Mouse (Mus musculus) CH12F3 (cell line): ENCODE results near the gene Fam49a.

Experiments
- in situ Hi-C: fragments of 300-500 bp; cut with MboI; formaldehyde crosslinking; loops from 2 replicates; pipeline ENCODE4 v1.14.3; 2020; ENCODE audit warnings: low sequenced_read_pairs

The Fam49a gene

GRCm38 (mm10) chr12:12313437-12313836 is 51.5 kb downstream of the Fam49a start:
- in situ Hi-C loops = no loop called here

GRCm38 (mm10) chr12:12313919-12314318 is 52.0 kb downstream of the Fam49a start:
- in situ Hi-C loops = no loop called here

DNA sequence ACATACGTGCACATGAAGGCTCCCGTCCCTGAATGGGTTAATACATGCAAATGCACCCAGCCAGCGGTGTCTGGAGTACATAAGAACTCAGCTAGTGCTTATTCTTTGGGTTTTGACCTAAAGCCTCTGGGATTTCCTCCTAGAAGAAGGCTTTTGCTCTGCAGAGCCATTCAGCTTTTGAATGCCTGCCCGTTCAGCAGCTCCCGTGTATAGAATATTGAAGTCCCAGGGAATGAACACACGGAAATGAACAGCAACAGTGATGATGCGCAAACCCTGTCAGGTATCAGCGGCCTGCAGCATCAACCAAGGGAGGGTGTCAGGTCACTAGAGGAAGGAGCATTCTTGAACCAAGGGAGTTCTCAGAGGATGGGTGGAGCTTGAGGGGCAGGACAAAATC is 52.4 kb downstream of the Fam49a start:
- in situ Hi-C loops = no loop called here

DNA sequence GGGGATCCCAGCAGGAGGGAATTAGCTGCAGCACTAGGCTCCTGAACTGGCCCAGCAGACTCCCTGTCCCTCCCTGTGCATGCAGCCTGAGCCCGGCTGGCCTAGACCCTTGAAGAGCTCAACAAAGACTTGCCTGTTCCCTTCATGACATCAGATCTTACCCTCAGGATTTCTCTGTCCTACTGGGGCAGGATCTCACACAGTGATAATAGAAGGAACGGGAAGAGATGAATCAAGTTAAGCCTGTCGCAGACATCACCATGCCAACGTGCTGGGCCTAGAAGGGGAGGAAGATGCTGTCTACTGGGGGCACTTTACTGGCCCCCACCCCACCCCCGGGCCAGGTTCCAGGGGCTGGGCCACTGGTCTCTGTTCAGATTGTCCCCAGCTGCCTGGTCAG is 53.1 kb downstream of the Fam49a start:
- in situ Hi-C loops = loop anchor here (5.0 kb wide), 1 partner anchor 143 kb away; no protein-coding TSS in a partner anchor

DNA sequence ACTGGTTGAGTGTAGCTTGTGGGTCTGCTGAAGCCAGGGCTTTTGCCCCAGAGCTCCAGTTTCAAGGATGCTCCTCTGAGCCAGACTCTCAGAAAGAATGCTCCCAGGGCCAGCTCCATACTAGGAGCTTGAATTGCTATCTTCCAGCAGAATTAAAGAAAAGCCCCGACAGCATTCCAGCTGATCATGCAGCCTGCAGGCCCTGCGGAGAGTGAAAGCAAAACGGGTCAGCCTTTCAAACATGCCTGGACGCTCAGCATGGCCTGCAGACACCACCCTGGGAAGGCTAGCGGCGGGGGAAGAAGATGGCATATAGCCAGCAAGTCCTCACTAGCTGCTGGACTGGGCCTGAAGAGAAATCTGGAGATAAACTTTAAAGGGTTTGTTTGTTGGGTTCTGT is 55.0 kb downstream of the Fam49a start:
- in situ Hi-C loops = loop anchor here (5.0 kb wide), 1 partner anchor 145 kb away; no protein-coding TSS in a partner anchor

- in situ Hi-C loops = loop anchor here (5.0 kb wide), 1 partner anchor 145 kb away; no protein-coding TSS in a partner anchor
Observed at GRCm38 (mm10) chr12:12317606-12318005, 55.7 kb downstream of the Fam49a start.

- in situ Hi-C loops = loop anchor here (5.0 kb wide), 1 partner anchor 146 kb away; no protein-coding TSS in a partner anchor
Observed at GRCm38 (mm10) chr12:12318140-12318734, 56.3 kb downstream of the Fam49a start.

GRCm38 (mm10) chr12:12320693-12321092 is 58.8 kb downstream of the Fam49a start:
- in situ Hi-C loops = loop anchor here (5.0 kb wide), 1 partner anchor 72 kb away; no protein-coding TSS in a partner anchor

DNA sequence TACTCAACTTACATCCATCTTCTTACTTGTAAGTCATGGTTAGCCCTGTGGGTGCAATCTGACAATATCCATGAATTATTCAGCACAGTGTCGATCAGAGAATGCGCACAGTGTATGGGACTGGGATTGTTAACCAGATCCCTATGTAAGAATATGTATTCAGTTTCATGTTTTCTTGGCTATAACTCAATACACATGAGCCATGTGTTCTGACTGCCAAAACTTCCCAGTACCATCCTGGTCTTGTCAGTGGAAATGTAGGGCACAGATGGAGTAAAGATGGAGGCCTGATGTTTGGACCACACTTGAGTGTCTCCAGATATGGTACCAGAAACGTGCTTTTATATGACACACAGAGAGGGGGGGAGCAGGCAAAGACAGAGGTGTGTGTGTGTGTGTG is 59.2 kb downstream of the Fam49a start:
- in situ Hi-C loops = loop anchor here (5.0 kb wide), 1 partner anchor 71 kb away; no protein-coding TSS in a partner anchor

DNA sequence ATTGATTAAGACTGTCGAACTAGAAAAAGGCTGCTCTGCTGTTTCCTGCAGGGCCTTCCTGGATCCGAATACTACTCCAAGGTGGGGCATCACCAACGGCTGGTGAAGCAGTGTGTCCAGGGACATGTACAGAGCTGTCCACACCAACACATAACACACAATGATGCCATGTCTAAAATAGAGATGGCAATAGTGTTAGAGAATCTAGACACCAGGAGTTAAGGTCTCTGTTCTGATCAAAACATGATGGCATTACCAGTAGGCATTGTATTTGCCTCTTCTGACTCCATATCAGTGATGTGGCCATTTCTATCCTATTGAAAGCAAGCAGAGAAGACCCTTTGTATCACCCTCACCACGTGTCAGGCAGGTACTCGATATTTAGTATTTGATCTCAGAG is 61.1 kb downstream of the Fam49a start:
- in situ Hi-C loops = loop anchor here (5.0 kb wide), 1 partner anchor 69 kb away; no protein-coding TSS in a partner anchor

GRCm38 (mm10) chr12:12323616-12324223 is 61.8 kb downstream of the Fam49a start:
- in situ Hi-C loops = loop anchor here (5.0 kb wide), 1 partner anchor 69 kb away; no protein-coding TSS in a partner anchor

DNA sequence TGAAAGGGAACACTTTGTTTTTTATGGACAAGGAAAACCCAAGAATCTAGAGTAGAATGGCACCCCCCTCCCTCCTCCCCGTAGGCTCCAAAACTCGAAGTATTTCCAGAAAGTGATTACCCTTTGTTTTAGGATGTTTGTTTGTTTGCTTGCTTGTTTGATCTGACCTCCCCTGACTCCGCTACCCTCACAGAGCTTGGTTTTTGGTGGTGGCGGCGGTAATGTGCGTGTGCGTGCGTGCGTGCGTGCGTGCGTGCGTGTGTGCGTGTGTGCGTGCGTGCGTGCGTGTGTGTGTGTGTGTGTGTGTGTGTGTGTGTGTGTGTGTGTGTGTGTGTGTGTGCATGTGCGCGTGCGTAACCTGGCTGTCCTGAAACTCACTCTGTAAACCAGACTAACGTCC is 62.3 kb downstream of the Fam49a start:
- in situ Hi-C loops = loop anchor here (5.0 kb wide), 1 partner anchor 68 kb away; no protein-coding TSS in a partner anchor

DNA sequence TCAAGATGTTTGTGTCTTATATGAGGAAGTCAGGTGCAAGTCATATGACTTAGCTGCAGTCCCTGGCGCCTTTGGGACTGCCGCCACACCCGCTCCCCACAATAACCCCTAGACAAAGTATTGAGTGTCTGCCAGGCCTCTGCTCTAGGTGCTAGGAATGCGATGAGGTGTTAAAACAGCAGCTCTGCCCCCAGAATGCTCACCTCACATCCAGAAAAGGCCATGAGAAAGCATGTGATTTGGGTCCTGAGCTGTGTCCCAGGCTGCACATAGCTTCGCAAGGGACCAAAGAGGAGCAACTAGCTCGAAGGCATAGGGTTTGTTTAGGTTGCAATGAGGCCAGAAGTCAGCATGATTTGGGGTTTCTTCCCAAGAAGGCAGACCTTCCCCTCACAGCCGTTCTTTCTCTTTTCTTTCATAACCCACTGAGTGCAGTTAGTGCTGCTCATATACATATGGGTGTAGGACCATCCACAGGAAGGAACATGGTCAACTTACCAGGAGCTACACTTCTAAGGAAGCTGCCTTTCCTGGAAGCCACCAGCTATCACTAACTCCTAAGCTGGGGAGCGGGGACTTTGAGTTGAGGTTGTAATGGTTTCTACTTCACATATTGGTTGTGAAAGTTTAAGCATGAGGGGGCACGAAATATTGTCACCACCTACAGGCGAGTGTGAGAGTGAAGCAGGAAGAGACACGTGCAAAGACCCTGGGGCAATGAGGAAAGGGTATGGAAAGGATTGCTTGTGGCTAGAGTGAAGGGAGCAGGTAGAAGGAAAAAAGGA is 71.8 kb downstream of the Fam49a start:
- in situ Hi-C loops = no loop called here

- in situ Hi-C loops = no loop called here
Observed at GRCm38 (mm10) chr12:12334486-12334885, 72.5 kb downstream of the Fam49a start.

DNA sequence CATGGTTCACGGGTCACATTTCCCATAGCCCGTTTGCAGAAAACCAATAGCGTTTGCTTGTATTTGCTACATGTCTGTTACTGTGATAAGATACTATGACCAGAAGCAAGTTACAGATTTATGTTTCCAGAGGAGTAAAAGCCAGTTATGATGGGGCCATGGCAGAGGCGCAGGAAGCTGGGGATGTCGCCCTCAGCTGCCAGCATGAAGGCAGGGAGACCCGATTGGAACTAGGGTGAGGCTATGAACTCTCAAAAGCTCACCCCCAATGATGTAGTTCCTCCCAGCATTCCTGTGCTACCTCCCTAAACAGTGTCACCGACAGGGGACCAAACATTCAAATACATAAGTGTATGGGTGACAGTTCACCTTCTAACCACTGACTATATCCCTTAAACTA is 73.6 kb downstream of the Fam49a start:
- in situ Hi-C loops = no loop called here

GRCm38 (mm10) chr12:12337378-12337777 is 75.4 kb downstream of the Fam49a start:
- in situ Hi-C loops = no loop called here

GRCm38 (mm10) chr12:12343320-12343719 is 81.4 kb downstream of the Fam49a start:
- in situ Hi-C loops = no loop called here

GRCm38 (mm10) chr12:12348625-12349024 is 86.7 kb downstream of the Fam49a start:
- in situ Hi-C loops = no loop called here

GRCm38 (mm10) chr12:12349645-12350288 is 87.8 kb downstream of the Fam49a start:
- in situ Hi-C loops = no loop called here

DNA sequence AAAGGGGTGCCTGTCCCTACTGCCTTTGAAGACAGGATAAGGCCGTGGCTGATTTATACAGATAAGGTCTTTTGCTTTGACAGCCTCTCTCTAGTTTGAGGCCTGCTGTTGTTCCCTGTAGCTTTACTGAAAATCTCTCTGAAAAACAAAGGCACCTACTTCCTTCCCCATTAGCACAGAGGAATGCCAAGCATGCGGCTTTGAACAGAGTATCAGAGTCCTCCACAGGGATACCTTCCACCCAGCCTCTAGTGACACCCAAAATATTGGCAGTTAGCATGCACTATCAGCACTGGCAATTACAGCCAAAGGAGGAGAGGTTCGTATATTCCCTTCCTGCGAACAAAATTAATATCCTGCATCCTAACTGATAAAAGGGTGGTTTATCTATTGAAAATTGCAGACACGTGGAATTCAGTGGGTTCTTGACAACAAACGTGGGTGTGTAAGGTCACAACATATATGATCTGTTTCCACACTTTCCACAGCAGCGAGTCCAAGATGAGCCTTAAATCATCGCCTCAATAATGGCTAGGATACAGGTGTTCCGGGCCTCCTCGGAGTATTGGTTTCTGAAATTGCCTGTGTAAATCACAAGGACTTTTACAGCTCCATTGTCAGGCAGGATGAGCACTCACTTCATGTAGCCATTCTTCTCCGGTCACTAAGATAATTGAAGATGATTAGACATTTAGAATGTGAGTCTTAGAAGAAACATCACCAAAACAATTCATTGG is 90.0 kb downstream of the Fam49a start:
- in situ Hi-C loops = no loop called here
